Mouse (Mus musculus): ENCODE data around the gene Gm26661.

Gm26661 gene

GRCm38 (mm10) chr14:7821341-7821740, 30.0 kb downstream of the Gm26661 start:
- DNase-seq, result no peak

DNA sequence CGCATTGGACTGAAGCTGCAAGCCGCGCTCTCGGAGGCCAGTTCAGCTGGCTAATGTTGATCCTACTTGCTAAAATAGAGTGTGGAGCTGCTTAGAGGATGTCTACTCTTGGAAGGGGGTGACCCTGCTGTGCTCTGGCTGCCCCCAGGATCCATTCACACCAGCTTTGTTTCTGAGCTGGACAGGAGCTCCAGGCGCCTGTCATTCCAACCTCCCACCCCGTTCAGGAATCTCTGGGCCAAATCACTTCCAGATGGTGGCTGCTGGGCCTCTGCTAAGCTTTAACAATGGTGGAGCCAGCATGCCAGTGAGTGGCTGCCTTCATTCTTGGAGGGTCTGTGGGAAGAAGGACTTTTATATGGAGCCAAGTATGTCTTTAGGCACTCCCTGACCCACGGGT, 31.3 kb downstream of the Gm26661 start:
- no peak for DNase-seq

GRCm38 (mm10) chr14:7824651-7825268, 33.4 kb downstream of the Gm26661 start:
- DNase-seq, result no peak

- DNase-seq, result no peak
Observed at GRCm38 (mm10) chr14:7826151-7826937, 35.0 kb downstream of the Gm26661 start.

- DNase-seq, result no peak
Observed at GRCm38 (mm10) chr14:7829181-7829580, 37.8 kb downstream of the Gm26661 start.

DNA sequence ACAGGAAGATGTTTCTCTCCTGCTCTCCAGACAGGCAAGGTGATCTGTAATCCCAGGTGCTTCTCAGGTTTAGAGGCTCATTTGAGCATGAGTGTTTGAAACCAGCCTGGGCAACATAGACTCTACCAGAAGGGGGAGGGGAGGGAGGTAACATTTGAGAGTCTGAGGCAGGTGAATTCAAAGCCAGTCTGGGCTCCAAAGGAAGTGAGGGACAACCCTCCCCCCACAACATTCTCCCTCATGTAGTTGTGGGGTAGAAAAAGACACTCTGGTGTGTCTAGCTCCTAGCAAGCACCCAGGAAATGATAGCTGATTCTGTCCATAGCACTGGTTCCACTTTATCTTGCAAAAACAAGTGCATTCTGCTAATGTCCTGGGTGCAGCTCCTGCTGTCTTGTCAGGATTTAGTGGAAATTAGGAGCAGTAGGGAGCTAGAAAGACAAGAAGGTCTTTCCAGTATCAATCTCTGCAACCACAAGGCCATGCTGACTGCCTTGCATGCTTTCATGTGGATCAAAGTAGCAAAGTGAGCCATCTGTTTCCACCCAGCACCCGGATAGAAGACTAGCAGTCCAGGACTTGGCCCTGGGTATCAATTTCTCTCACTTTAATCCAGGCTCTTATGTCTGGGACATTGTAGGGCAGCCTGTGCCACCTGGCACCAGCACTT, 40.5 kb downstream of the Gm26661 start:
- peak in 1 of 2 experiments; percentile 64 for DNase-seq

- DNase-seq, result no peak
Observed at GRCm38 (mm10) chr14:7832440-7832783, 41.0 kb downstream of the Gm26661 start.

GRCm38 (mm10) chr14:7833458-7833857, 42.1 kb downstream of the Gm26661 start:
- DNase-seq, result no peak

GRCm38 (mm10) chr14:7838564-7839089, 47.2 kb downstream of the Gm26661 start:
- no peak for DNase-seq

DNA sequence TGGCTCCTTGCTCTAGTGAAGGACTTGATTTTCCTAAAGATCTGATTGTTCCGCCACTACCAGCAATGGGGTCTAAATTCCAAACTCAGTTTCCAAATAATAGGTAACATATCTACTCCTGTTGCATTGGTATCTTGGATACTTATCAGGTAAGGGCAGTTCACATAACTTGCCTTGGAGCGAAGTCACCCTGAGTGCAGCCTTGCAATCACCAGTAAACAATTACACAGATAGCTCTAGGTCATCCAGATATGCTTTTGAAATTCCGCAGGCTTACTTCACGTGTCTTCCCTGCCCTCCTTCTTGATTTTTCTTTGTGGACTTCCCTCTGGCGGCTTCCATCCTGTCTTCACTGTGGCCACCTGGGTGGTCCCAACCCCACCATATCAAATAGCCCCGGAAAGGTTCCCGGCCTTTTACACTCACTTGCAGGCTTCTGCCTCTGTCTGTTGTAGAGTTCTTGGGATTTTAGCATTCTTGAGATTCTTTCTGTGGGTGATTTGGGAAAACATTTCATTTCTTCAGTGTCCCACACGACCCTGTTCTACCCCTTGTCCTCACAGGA, 48.6 kb downstream of the Gm26661 start:
- no peak for DNase-seq
